Mouse (Mus musculus) bone marrow, adult 2 months (tissue): ENCODE results near the gene Cdk13.

Experiments
- CTCF ChIP-seq: fragments of 200-500 bp; IDR thresholded peaks from 2 replicates; pipeline ENCODE4 v1.5.1; 2011; ENCODE audit warnings: low read length, control low read depth; ENCODE audit not compliant: control insufficient read depth, insufficient read depth
- POLR2A ChIP-seq: fragments of 200-500 bp; IDR thresholded peaks from 2 replicates; pipeline ENCODE4 v1.6.1; 2011; ENCODE audit warnings: low read depth, mild to moderate bottlenecking, control low read depth, low read length, borderline replicate concordance; ENCODE audit not compliant: control insufficient read depth

- TF ChIP-seq POLR2A (no peak), CTCF (no peak)
Observed at GRCm38 (mm10) chr13:17836808-17837207, 31.9 kb upstream of the Cdk13 start.
